Mouse (Mus musculus) kidney, adult 2 months (tissue): ENCODE data around the gene Gchfr. TPM values are rescaled to one million over a fixed set of nuclear protein-coding genes. Genes with fewer than 3 reads are reported as not detected.

Experiments used
- DNase-seq: peaks from one replicate; pipeline ENCODE4 v3.0.0; 2021
- H3K27ac ChIP-seq: fragments of 200-500 bp; 2 replicates; pipeline ENCODE4 v1.5.1; 2012; ENCODE audit warnings: low read depth, low read length, control low read depth, inconsistent platforms; ENCODE audit not compliant: insufficient read depth
- H3K27me3 ChIP-seq: fragments of 200-500 bp; replicated peaks from 2 replicates; pipeline ENCODE4 v1.6.1; 2012; ENCODE audit warnings: mild to moderate bottlenecking, moderate library complexity, low read length, inconsistent platforms; ENCODE audit not compliant: control insufficient read depth, insufficient read depth
- H3K36me3 ChIP-seq: fragments of 200-500 bp; 2 replicates; pipeline ENCODE4 v1.6.1; 2012; ENCODE audit warnings: mild to moderate bottlenecking, moderate library complexity, low read length, inconsistent platforms; ENCODE audit not compliant: control insufficient read depth, insufficient read depth
- H3K4me1 ChIP-seq: fragments of 200-500 bp; 2 replicates; pipeline ENCODE4 v1.6.1; 2011; ENCODE audit warnings: low read length; ENCODE audit not compliant: control insufficient read depth, insufficient read depth
- H3K4me3 ChIP-seq: fragments of 200-500 bp; 2 replicates; pipeline ENCODE4 v1.5.1; 2011; ENCODE audit warnings: mild to moderate bottlenecking, low read depth, low read length, control low read depth; ENCODE audit not compliant: insufficient read depth
- CTCF ChIP-seq: fragments of 200-500 bp; conservative IDR thresholded peaks from 2 replicates; pipeline ENCODE4 v1.5.1; 2011; ENCODE audit warnings: low read depth, mild to moderate bottlenecking, control low read depth, low read length, moderate library complexity, mixed read lengths; ENCODE audit not compliant: insufficient read depth, insufficient read length
- POLR2A ChIP-seq: fragments of 200-500 bp; IDR thresholded peaks from one replicate; pipeline ENCODE4 v1.6.1; 2011; ENCODE audit warnings: low read depth, low read length, control low read depth
- WGBS: fragments of 180-500 bp; shearing (Covaris S2); methylation state at CpG from one replicate; pipeline ENCODE4 v1.1.7; 2018; 5-methylcytosine and 5-hydroxymethylcytosine counted together
- polyA plus RNA-seq: library from polyadenylated mRNA; depleted of rRNA; stranded (reverse); fragments of >200 nt; gene quantifications from 2 replicates; pipeline ENCODE4 v1.2.3, GENCODE M21; 2012

The Gchfr gene
- polyA plus RNA-seq, 1 experiment, result 124 TPM

- H3K27me3 ChIP-seq, result no peaks in the 10 kb centered on the region
- no peak for DNase-seq
- no peak within 1 kb of the TSS for H3K4me3 ChIP-seq
- TF ChIP-seq POLR2A, result no peak
- TF ChIP-seq CTCF, result no peak
- H3K36me3 ChIP-seq, result no peaks in the 10 kb centered on the region
- 0 out of 2 replicates have a peak within 1 kb of the TSS, but pooled peaks have one; percentile 26 for H3K27ac ChIP-seq
- no peaks in the 10 kb centered on the region for H3K4me1 ChIP-seq
- 60% methylated on average over 8 of the region's 8 CpGs for WGBS
These were observed 6.5 kb downstream of the Gchfr start, which contains the start of gene Gm14137 for GRCm38 (mm10) chr2:119173991-119174651. Gm14137 (plus strand) TSS chr2:119174509.

- Histone ChIP-seq H3K36me3 (no peaks in the 10 kb centered on the region), H3K27ac (no peak overlapping the region), H3K4me3 (no peak overlapping the region), H3K27me3 (no peaks in the 10 kb centered on the region), H3K4me1 (no peaks in the 10 kb centered on the region)
- 74% methylated on average over 14 of the region's 14 CpGs for WGBS
- no peak for TF ChIP-seq POLR2A
- TF ChIP-seq CTCF, result no peak
- no peak for DNase-seq
These were observed 7.3 kb downstream of the Gchfr start for GRCm38 (mm10) chr2:119174866-119175265.

GRCm38 (mm10) chr2:119175614-119176013 is 8.0 kb downstream of the Gchfr start:
- peak; percentile 54 for DNase-seq
- H3K27ac ChIP-seq, result 0 out of 2 replicates have a peak overlapping the region, but pooled peaks have one; percentile 26

GRCm38 (mm10) chr2:119176761-119177160 is 9.2 kb downstream of the Gchfr start:
- H3K27me3 ChIP-seq, result no peaks in the 10 kb centered on the region
- H3K4me1 ChIP-seq, result no peaks in the 10 kb centered on the region
- no peak overlapping the region for H3K27ac ChIP-seq
- TF ChIP-seq POLR2A (no peak), CTCF (peak; percentile 14; the same call in 1 of the 2 replicates)
- no peak overlapping the region for H3K4me3 ChIP-seq
- DNase-seq, result peak; percentile 56
- 47% methylated on average over 3 of the region's 3 CpGs for WGBS
- no peaks in the 10 kb centered on the region; the same call in 1 of the 2 replicates for H3K36me3 ChIP-seq

More at GRCm38 (mm10) chr2:119175614-119176013, 8.0 kb downstream of the Gchfr start:
- WGBS, result 70% methylated on average over 6 of the region's 6 CpGs
- Histone ChIP-seq H3K4me3 (no peak overlapping the region), H3K4me1 (no peaks in the 10 kb centered on the region), H3K36me3 (no peaks in the 10 kb centered on the region; the same call in 1 of the 2 replicates), H3K27me3 (no peaks in the 10 kb centered on the region)
- TF ChIP-seq POLR2A, result no peak
- no peak for TF ChIP-seq CTCF

- no peak overlapping the region for H3K27ac ChIP-seq
- TF ChIP-seq CTCF (no peak), POLR2A (no peak)
- WGBS, result 82% methylated on average over 5 of the region's 5 CpGs
These were observed 9.9 kb downstream of the Gchfr start for GRCm38 (mm10) chr2:119177384-119177939.

GRCm38 (mm10) chr2:119182914-119183313 is 15.3 kb downstream of the Gchfr start:
- no peak for DNase-seq
- H3K27ac ChIP-seq, result no peak overlapping the region
- H3K4me3 ChIP-seq, result no peak overlapping the region
- 90% methylated on average over 7 of the region's 7 CpGs for WGBS
- TF ChIP-seq POLR2A, result no peak
- no peak for TF ChIP-seq CTCF
- no peaks in the 10 kb centered on the region for H3K27me3 ChIP-seq
- H3K4me1 ChIP-seq, result no peaks in the 10 kb centered on the region
- no peaks in the 10 kb centered on the region; the same call in 1 of the 2 replicates for H3K36me3 ChIP-seq

More at GRCm38 (mm10) chr2:119177384-119177939, 9.9 kb downstream of the Gchfr start:
- Histone ChIP-seq H3K36me3 (no peaks in the 10 kb centered on the region; the same call in 1 of the 2 replicates), H3K27me3 (no peaks in the 10 kb centered on the region), H3K4me1 (no peaks in the 10 kb centered on the region), H3K4me3 (no peak overlapping the region)
- DNase-seq, result no peak
